Mouse (Mus musculus) cerebellum, adult 2 months (tissue): Measurements from ENCODE around the gene Cilp.

ENCODE experiments used
- CTCF ChIP-seq: fragments of 200-500 bp; IDR thresholded peaks from 2 replicates; pipeline ENCODE4 v1.5.1; 2011; ENCODE audit warnings: low read depth, mild to moderate bottlenecking, control low read depth, low read length, moderate library complexity, borderline replicate concordance; ENCODE audit not compliant: insufficient read depth
- POLR2A ChIP-seq: fragments of 200-500 bp; IDR thresholded peaks from 2 replicates; pipeline ENCODE4 v1.6.1; 2011; ENCODE audit warnings: low read length, control low read depth, borderline replicate concordance; ENCODE audit not compliant: insufficient read depth

DNA sequence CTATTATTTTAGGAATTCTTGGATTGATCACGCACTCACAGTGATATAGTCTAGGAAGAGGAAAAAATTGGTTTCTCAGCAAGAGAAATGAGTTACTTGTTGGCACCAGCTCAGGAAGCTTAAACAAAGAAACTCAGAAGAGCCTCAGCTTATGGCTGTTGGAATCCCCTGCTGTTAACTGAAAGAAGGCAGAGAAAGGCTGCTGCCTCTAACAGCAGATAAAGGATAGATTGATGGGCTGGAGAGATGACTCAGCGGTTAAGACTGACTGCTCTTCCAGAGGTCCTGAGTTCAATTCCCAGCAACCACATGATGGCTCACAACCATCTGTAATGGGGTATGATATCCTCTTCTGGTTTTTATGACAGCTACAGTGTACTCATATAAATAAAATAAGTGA lies 62.4 kb downstream of the Cilp start:
- TF ChIP-seq POLR2A (no peak), CTCF (no peak)
